Mouse (Mus musculus): ENCODE measurements at regions not wholly inside any gene's neighbourhood (a gene's known extent, or its start where the extent isn't known, plus 50 kb on each side); places are given as distances from the start of the nearest gene placed in this dataset.

DNA sequence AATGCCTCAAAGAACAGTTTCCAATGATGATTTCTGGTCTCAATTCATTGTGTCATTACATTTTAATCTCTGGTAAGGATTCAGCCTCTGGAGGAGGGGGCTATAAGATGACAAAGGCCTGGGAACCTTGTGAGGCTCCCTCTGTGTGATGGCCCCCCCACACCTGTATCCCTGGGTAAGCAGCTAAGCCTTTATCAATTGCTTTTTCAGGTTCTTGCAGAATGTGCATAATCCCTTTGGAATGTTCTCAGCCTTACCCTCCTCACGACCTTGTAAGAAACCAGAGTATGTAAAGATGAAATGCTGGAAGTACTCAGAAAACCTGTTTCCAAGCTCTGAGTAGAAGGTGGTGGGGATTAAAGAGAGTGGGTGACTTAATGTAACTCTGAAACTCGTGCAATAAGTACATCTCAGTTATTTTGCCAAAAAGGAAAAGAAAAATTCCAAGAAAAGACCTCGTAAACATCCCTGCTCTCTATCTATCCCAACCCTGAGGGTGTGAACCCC lies 446.7 kb upstream of the Mctp2 start:
- no peak for DNase-seq

GRCm38 (mm10) chr7:72762711-72763110 lies 456.3 kb upstream of the Mctp2 start:
- DNase-seq = no peak

DNA sequence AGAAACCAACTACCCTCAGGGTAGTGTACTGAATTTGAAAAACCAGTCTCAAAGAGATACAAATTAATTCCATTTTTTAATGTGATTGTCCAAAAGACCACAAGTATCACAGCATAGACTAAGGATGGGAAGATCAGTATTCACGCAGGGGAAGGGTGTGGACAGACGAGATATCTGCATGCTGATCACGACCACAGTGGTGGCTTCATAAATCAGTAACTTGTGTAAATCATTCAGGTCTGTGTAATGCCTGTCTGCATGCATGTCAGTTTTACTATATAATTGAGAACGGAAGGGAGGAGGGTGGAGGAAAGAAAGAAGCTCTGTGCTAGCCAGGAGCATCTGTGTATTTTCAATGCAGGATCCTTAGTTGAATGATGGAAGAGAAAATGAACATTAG lies 462.3 kb upstream of the Mctp2 start:
- no peak for DNase-seq

DNA sequence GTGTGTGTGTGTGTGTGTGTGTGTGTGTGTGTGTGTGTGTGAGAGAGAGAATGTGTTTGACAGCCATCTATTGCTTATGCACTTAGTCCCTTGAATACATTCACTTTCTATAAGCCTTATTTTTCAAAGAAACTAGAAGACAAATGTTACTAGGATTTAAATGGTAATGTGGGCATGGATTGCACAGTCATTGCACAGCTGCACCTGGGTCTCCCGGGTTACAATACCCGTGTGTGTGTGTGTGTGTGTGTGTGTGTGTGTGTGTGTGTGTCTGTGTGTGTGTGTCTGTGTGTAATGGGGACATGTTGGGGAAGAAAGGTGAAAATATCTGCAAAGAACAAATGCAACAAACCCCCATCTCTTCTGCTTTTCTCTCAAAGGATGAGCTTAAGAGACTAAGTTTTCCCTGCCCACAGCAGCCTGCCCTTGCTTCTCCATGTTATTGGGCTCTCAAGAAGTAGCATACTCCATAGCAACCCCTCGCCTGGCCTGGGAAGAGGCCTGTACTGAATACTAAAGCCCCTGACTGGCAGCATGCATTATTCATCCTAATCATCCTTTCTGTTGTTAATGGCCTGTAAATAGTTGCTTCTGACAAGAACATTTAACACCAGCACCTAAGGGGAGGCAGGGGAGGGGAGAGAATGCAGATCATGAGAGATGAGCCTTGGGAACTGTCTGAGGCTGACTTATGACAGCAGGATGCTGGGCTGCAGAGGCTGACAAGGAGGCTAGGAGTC lies 467.8 kb upstream of the Mctp2 start:
- DNase-seq = no peak

DNA sequence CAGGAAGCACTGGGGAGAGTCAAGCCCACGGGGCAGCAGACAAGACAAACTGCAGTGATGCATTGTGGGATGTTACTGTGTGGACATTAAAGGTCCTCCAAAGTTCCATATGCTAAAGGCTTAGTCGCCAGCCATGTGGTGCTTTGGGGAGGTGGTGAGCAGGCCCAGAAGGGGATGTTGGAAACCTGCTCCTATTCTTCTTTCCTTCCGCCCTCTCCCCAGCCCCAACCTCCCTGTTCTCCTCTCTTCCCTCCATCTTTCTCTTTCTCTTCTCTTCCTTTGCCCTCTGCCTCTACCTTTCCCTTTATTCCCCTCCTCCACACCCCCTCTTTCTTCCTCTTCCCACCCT lies 468.3 kb upstream of the Mctp2 start:
- DNase-seq = no peak

DNA sequence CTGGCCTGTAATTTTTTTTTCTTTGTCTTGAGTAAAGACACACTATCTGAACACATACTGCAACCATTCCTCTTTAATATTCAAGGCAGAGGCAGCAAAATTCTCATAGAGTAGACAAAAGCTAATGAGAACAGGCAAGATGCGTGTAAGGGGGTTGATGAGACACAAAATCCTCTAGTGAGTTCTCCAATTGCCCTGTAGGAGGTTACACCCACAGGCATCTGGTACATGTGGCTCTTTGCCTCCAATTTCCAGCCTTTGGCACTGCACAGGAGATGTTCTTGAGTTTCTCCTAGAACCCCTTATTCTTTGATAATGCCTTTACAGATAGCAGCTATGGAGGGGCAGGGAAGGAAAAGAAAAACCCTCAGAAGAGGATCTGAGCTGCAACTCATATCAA lies 480.9 kb upstream of the Mctp2 start:
- DNase-seq = no peak

- no peak for DNase-seq
Observed at GRCm38 (mm10) chr7:72788261-72788660, 481.9 kb upstream of the Mctp2 start.

- no peak for DNase-seq
Observed at GRCm38 (mm10) chr7:72822142-72822541, 515.7 kb upstream of the Mctp2 start.

- no peak for DNase-seq
Observed at GRCm38 (mm10) chr7:72826597-72826996, 520.2 kb upstream of the Mctp2 start.

GRCm38 (mm10) chr7:72835423-72835822 lies 529.0 kb upstream of the Mctp2 start:
- no peak for DNase-seq

GRCm38 (mm10) chr7:72836026-72836425 lies 529.6 kb upstream of the Mctp2 start:
- no peak for DNase-seq

- DNase-seq = no peak
Observed at GRCm38 (mm10) chr7:72836457-72836985, 530.1 kb upstream of the Mctp2 start.

DNA sequence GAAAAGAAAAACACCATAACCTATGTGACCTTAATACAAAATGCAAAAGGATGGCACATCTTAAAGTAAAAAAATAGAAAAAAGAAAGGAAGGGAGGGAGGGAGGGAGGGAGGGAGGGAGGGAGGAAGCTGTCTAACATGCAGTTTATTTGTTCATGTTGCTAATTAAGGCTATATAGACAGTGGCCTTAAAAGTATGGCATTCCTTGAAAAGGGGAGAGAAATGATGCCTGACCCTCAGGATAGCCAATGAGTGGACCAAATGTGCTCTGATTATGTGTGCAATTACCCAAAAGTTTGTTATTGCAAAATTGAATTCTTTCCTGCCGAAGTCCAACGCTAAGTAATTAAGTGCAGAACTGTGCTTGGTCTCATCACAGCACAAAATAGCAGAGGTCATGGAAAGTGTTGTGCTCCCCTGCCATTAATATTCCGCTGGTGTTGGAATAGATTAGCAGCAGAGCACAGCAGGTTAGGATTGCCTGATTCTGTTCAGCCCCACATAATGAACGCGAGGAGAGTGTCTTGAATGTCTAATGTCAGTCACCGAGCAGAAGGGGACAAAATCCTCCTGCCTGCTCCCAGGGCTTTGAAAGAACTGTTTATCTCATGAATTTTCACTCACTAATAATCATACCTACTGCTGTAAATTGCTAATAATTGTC lies 531.7 kb upstream of the Mctp2 start:
- DNase-seq = no peak

- DNase-seq = no peak
Observed at GRCm38 (mm10) chr7:72851346-72851745, 524.0 kb upstream of the Rgma start.

DNA sequence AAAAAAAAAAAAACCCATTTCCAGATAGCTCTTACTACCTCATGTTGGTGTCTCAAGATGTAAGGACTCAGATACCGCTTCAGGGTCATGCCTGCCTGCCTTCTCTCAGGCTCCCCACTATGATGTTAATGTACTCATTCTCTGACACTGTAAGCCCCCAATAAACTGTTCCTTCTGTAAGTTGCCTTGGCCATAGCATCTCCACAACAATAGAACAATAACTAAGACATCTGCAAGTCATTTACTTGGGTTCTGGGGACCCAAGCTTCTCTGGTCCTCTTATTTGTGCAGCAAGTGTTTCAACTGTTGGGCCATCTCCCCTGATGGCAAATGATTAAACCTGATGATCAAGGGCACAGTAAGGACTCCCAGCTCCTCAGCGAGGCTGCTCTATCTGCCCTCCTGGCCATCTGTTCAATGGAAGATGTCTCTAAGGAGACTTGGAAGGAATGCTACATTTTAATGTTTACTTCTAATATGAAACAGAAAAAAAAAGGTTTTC lies 520.8 kb upstream of the Rgma start:
- no peak for DNase-seq

GRCm38 (mm10) chr7:72866966-72867754 lies 508.1 kb upstream of the Rgma start:
- DNase-seq = no peak

DNA sequence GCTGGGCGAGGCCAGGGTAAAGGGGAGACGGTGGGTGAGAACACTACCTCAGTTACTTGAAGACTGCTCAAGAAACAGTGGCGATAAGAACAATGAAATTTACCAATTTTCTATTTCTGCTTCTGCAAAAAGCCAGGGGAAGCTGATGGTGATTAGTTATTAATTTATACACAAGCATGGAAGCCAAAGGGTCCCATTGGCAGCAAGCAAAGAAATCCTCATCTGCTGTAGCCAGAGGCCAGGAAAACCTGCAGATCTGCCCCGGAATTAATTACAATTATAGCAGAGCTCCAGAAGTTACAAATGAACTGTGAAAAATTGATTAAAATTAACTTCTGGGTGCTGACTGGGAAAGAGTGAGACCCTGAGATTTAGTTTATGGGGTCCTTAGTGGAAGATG lies 506.2 kb upstream of the Rgma start:
- no peak for DNase-seq

DNA sequence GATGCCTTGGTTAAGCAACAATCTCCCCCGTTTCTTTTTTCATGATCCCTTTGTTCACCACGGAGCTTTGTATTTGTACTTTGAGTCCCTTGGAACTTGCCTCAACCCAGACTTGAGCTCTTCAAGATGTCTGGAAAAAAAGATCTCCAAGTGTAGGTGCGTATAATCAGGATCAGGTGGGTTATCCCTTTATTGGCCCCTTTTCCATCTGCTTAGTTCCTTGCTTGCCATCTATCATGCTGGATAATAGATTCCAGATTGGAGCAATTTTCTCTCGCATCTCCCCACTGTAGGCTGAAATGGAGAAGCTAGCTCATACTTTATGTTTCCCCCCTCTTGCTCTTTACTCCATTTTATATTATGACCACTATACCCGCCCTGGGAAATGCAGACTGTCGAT lies 474.5 kb upstream of the Rgma start:
- no peak for DNase-seq

GRCm38 (mm10) chr7:72905891-72906290 lies 469.4 kb upstream of the Rgma start:
- no peak for DNase-seq

DNA sequence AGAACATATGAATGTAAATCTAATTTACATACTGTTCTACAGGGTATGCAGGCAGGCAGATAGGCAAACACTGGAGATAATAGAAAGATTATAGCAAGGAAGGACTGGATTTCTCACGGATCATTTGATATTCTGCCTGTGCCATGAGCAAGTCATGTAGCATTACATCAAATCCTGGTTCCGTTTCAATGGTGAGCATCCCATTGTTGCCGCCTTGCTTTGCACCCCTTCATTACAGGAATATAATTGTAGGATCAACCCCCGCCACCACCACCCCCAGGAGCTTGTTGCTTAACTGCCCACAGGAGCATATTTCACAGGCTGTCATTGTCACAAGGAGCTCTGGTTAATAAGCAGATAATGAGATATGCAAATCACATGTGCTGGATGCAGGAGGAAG lies 468.8 kb upstream of the Rgma start:
- DNase-seq = no peak

GRCm38 (mm10) chr7:72926772-72927380 lies 448.4 kb upstream of the Rgma start:
- DNase-seq = no peak

- DNase-seq = no peak
Observed at GRCm38 (mm10) chr7:72938842-72939241, 436.5 kb upstream of the Rgma start.

DNA sequence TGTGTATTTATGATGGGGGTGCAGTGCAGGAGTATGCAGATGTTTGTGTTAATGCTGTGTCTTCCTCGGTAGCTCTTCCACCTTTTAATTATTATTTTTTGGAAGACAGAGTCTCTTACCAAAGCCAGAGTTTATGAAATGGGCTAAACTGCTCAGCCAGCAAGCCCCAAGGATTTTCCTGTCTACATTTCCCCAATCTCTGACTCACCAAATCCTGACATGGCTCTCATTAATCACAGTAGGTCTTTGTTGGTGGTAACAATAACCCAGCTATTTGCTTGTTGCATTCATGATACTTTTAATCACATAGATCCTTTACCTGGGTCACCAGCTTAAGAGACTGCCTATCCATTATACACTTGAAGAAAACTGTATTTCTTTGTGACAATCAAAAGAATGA lies 427.8 kb upstream of the Rgma start:
- no peak for DNase-seq
